8 mouse cellular contexts compared by ENCODE assay signal in the genomic region with DNA sequence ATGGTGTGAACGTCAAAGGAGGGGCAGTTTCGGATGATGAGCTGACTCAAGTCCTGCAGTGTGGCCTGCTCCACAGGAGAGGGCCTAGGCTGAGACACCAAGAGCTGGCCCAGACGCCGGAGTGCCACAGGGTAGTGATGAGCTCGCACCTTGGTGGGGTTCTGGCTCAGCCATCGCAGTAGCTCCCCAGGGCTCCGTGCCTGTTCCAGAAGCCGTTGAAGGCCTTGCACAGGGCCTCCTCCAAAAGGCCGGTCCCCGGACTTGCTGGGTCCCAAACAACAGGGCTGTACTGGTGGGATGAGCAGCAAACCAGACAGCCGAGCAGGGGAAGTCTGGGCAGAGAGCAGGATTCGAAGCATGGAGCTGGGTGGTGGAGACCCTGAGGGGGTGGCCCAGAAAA. TPM values are rescaled to one million over a fixed set of nuclear protein-coding genes. Genes with fewer than 3 reads are reported as not detected.
DNase-seq lines count a peak whose midpoint lies in the region; ATAC-seq lines count a peak whose summit lies in the region.

No protein-coding gene starts in this region.

- peaks cover 47% of the 10 kb centered on the region for H3K36me3 ChIP-seq in limb, embryonic 15.5 days

- H3K27me3 ChIP-seq in limb, embryonic 15.5 days: no peaks in the 10 kb centered on the region

- no peak overlapping the region for H3K27ac ChIP-seq in limb, embryonic 15.5 days

- H3K9ac ChIP-seq in limb, embryonic 15.5 days: peak overlapping the region; percentile 98; the same call in 1 of the 2 replicates

- no peak for ATAC-seq in limb, embryonic 15.5 days (ENCODE audit: insufficient number of reproducible peaks, low FRiP score, low TSS enrichment, low read depth)
- ATAC-seq in granulocyte monocyte progenitor cell, adult 5-6 weeks (replicated peaks; ENCODE audit: poor library complexity, severe bottlenecking): no peak

- no peaks in the 10 kb centered on the region for H3K9me3 ChIP-seq in limb, embryonic 15.5 days

- DNase-seq in cerebellum, adult 8-10 months: peak; percentile 49
- DNase-seq in cerebellum, postnatal 4 days (ENCODE audit: low spot score in 2 of 2): no peak
- DNase-seq in thymus, postnatal 4 days: peak; percentile 24
- DNase-seq in thymus, postnatal 0 days (ENCODE audit: low spot score): no peak
- DNase-seq in gastrocnemius, postnatal 36 days: no peak
- DNase-seq in right cerebral cortex, postnatal 36 days (ENCODE audit: low spot score in 2 of 2): no peak

- peak overlapping the region; percentile 96 for H3K4me3 ChIP-seq in limb, embryonic 15.5 days

- H3K4me1 ChIP-seq in limb, embryonic 15.5 days: peaks cover 39% of the 10 kb centered on the region

- H3K4me2 ChIP-seq in limb, embryonic 15.5 days: peak overlapping the region; percentile 76

- intact Hi-C loops in gastrocnemius, postnatal 36 days (cut with DNase I): loop anchor here (2.0 kb wide), 1 partner anchor 17 kb away; no protein-coding TSS in a partner anchor

- WGBS in limb, embryonic 15.5 days: 79% methylated on average over 12 of the region's 12 CpGs

RNA-seq across cellular contexts. Expression of a gene that starts 1.2 kb away (rescaled TPM):
- 86.0 and 88.5 TPM in 2 replicates for polyA plus RNA-seq in thymus, postnatal 0 days (2015; fragmentation: Nextera tagmentation; extraction: Ambion mirVana)
- 108 and 130 TPM in 2 replicates for polyA plus RNA-seq in limb, embryonic 15.5 days (2015; fragmentation: Nextera tagmentation; extraction: Ambion mirVana)
- total RNA-seq in granulocyte monocyte progenitor cell, adult 5-6 weeks (2014; fragmentation: Nextera tagmentation): 53.8 and 75.7 TPM in 2 replicates
- total RNA-seq in granulocyte monocyte progenitor cell, adult 5-6 weeks (2017): 15.9 and 23.3 TPM in 2 replicates
- total RNA-seq in gastrocnemius, postnatal 36 days (2021): 100 to 1,000 TPM; 179 to 183 TPM

RNA-seq across cellular contexts. Expression of a gene that starts 3.7 kb away (rescaled TPM):
- 33.7 and 35.4 TPM in 2 replicates for polyA plus RNA-seq in thymus, postnatal 0 days (2015; fragmentation: Nextera tagmentation; extraction: Ambion mirVana)
- polyA plus RNA-seq in limb, embryonic 15.5 days (2015; fragmentation: Nextera tagmentation; extraction: Ambion mirVana): 21.3 and 23.9 TPM in 2 replicates
- 6.4 and 18.7 TPM in 2 replicates for total RNA-seq in granulocyte monocyte progenitor cell, adult 5-6 weeks (2014; fragmentation: Nextera tagmentation)
- total RNA-seq in granulocyte monocyte progenitor cell, adult 5-6 weeks (2017): 8.8 and 11.1 TPM in 2 replicates
- 10 to 100 TPM; 14.9 to 15.8 TPM for total RNA-seq in gastrocnemius, postnatal 36 days (2021)

RNA-seq across cellular contexts. Expression of a gene that starts 8.1 kb away (rescaled TPM):
- polyA plus RNA-seq in thymus, postnatal 0 days (2015; fragmentation: Nextera tagmentation; extraction: Ambion mirVana): 24.5 and 26.9 TPM in 2 replicates
- polyA plus RNA-seq in limb, embryonic 15.5 days (2015; fragmentation: Nextera tagmentation; extraction: Ambion mirVana): 32.4 and 34.1 TPM in 2 replicates
- 21.5 and 26.8 TPM in 2 replicates for total RNA-seq in granulocyte monocyte progenitor cell, adult 5-6 weeks (2014; fragmentation: Nextera tagmentation)
- 19.4 and 31.8 TPM in 2 replicates for total RNA-seq in granulocyte monocyte progenitor cell, adult 5-6 weeks (2017)
- 10 to 100 TPM; 59.6 to 63.2 TPM for total RNA-seq in gastrocnemius, postnatal 36 days (2021)

RNA-seq across cellular contexts. Expression of a gene that starts 20.3 kb away (rescaled TPM):
- polyA plus RNA-seq in thymus, postnatal 0 days (2015; fragmentation: Nextera tagmentation; extraction: Ambion mirVana): 23.2 and 26.6 TPM in 2 replicates
- 36.7 and 40.0 TPM in 2 replicates for polyA plus RNA-seq in limb, embryonic 15.5 days (2015; fragmentation: Nextera tagmentation; extraction: Ambion mirVana)
- 20.9 and 28.9 TPM in 2 replicates for total RNA-seq in granulocyte monocyte progenitor cell, adult 5-6 weeks (2014; fragmentation: Nextera tagmentation)
- total RNA-seq in granulocyte monocyte progenitor cell, adult 5-6 weeks (2017): 13.5 and 29.3 TPM in 2 replicates
- total RNA-seq in gastrocnemius, postnatal 36 days (2021): 10 to 100 TPM; 14.7 to 15.5 TPM

RNA-seq across cellular contexts. Expression of a gene that starts 20.6 kb away (rescaled TPM):
- 31.4 and 35.1 TPM in 2 replicates for polyA plus RNA-seq in thymus, postnatal 0 days (2015; fragmentation: Nextera tagmentation; extraction: Ambion mirVana)
- polyA plus RNA-seq in limb, embryonic 15.5 days (2015; fragmentation: Nextera tagmentation; extraction: Ambion mirVana): 48.6 and 54.9 TPM in 2 replicates
- 24.4 and 36.9 TPM in 2 replicates for total RNA-seq in granulocyte monocyte progenitor cell, adult 5-6 weeks (2014; fragmentation: Nextera tagmentation)
- 20.7 and 22.4 TPM in 2 replicates for total RNA-seq in granulocyte monocyte progenitor cell, adult 5-6 weeks (2017)
- total RNA-seq in gastrocnemius, postnatal 36 days (2021): 10 to 100 TPM; 11.3 to 12.0 TPM

Comparison
In these comparisons a context has a peak if more than half of its experiments do, and no peak if none do; other contexts are left out.
1. DNase-seq: peak in cerebellum, adult 8-10 months (single experiment) and thymus, postnatal 4 days (single experiment); none in cerebellum, postnatal 4 days (0 of 2), thymus, postnatal 0 days (single experiment), gastrocnemius, postnatal 36 days (0 of 2) and right cerebral cortex, postnatal 36 days (0 of 2).